Mouse (Mus musculus) cerebellum, adult 8-10 months (tissue): ENCODE measurements around the gene Ptpn23.
"Not testable (repeated sequence)": the region's sequence is repeated elsewhere in the genome, so short reads cannot be mapped to it uniquely, and the experiment has no call there.

Source experiments
- DNase-seq: peaks from one replicate; pipeline ENCODE4 v3.0.0; 2022

The Ptpn23 gene

DNA sequence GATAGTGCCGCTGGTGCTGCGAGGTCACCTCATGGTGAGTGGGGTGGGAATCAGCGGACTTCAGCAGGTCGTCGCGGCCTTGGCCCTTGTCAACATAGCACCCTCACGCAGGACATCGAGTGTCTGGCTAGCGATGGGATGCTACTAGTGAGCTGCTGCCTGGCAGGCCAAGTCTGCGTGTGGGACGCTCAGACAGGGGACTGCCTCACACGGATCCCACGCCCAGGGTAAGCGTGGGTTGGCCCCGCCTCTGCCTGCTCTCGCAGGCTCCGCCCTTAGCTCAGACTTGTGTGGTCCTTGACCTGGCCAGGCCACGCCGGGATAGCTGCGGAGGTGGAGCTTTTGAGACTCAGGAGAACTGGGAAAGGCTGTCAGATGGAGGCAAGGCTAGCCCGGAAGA is 27.4 kb downstream of the Ptpn23 start:
- no peak for DNase-seq

DNA sequence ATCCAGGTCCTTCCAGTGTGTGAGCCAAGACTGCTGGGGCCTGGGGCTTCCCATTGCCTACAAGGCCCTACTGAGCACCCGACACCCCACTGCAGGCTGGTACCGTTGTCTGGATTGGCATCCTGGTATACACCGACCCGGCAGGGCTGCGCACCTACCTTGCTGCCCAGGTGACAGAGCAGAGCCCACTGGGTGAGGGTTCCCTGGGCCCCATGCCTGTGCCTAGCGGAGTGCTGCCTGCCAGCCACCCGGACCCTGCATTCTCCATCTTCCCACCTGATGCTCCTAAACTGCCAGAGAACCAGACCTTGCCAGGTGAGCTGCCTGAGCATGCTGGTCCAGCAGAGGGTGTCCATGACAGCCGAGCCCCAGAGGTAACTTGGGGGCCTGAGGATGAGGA is 28.7 kb downstream of the Ptpn23 start:
- no peak for DNase-seq

GRCm38 (mm10) chr9:110377655-110378054 is 30.4 kb downstream of the Ptpn23 start:
- not testable (repeated sequence) for DNase-seq

- no peak for DNase-seq
Observed at GRCm38 (mm10) chr9:110375668-110376067, 32.3 kb downstream of the Ptpn23 start.

DNA sequence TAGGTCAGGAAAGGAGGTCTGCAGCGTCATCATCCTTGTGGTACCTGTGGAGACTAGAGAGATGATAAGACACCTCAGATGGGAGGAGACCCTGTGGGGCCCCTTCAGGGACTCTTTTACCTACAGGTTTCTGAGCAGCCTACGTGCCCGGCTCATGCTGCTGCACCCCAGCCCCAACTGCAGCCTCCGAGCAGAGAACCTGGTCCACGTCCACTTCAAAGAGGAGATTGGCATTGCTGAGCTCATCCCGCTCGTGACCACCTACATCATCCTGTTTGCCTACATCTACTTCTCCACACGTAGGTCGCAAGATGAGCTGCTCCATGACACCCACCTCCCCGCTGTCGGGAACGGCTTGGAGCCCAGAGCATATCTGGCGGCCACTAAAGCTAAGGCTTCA is 34.1 kb downstream of the Ptpn23 start:
- no peak for DNase-seq

DNA sequence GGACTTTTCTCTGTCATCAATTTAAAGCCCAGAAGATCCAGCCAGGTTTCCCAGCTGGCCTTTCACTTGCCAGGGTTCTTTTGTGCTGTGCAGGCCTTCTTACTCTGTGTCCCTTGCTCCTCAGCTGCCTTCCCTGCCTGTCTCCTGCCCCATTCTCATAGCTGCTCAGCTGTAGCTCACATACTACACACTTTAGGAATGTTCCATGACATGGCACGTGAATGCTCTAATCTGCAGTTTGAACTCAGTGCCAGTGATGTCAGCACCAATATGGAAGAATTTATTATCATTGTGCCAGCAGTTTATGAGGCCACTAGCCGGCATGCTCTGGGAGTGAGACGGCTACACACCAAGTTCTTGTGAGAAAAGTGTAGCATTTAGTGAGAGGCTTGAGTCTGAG is 38.2 kb downstream of the Ptpn23 start:
- no peak for DNase-seq

- no peak for DNase-seq
Observed at GRCm38 (mm10) chr9:110366746-110367145, 41.3 kb downstream of the Ptpn23 start.

DNA sequence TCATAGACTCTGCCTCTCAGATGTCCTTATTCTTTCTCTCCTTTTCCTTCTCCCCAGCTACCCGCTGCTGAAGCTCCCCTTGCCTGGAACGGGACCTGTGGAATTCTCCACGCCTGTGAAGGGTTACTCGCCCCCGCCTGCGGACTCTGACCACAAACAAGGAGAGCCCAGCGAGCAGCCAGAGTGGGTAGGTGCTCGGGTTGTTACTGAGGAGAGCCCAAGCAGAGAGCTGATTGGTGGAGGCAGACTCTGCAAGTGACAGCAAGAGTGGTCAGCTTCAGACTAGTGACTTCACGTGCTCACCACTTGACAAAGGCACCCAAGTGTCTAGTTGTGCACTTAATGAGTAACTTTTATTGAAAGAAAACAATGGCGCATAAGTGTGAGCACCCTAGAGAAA is 45.7 kb downstream of the Ptpn23 start:
- DNase-seq: no peak

DNA sequence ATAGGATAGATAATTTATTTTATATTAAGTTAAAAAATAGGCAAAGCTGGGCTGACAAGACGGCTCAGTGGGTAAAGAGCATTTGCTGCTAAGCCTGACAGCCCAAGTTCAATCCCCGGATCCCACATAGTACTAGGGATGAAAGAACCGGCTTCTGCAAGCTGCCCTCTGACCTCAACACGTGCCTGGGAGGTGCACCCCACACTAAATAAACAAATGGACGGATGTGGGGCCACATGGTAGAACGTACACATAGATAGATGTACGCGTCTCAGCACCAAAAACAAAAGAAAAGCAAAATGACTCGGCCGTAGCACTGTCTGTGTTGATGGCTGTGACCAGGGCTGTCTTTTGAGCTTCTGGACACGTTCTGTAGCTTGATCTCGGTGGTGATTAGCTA is 46.7 kb downstream of the Ptpn23 start:
- DNase-seq: no peak

GRCm38 (mm10) chr9:110358341-110358740 is 49.7 kb downstream of the Ptpn23 start:
- DNase-seq: no peak

- no peak for DNase-seq
Observed at GRCm38 (mm10) chr9:110351932-110352632, 55.9 kb downstream of the Ptpn23 start.

DNA sequence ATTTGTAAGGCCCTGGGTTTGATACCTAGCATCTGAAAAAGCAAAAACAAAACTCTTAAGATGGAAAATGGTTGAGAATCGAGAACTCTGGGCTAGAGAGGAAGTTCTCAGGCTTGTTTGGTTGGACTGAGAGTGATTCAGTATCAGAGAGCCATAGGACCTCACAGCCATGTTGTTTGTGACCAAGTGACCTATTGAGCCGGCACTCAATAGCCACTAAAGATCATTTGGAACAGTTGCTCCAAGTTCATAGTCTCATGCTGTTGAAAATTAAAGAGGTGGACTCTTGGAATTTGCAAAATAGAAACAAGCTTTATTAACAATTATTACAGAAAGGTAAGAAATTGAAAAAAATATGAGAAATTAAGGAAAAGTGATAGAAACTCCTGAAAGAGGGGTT is 56.7 kb downstream of the Ptpn23 start:
- DNase-seq: no peak

GRCm38 (mm10) chr9:110350612-110351011 is 57.4 kb downstream of the Ptpn23 start:
- no peak for DNase-seq

GRCm38 (mm10) chr9:110350188-110350587 is 57.8 kb downstream of the Ptpn23 start:
- no peak for DNase-seq

DNA sequence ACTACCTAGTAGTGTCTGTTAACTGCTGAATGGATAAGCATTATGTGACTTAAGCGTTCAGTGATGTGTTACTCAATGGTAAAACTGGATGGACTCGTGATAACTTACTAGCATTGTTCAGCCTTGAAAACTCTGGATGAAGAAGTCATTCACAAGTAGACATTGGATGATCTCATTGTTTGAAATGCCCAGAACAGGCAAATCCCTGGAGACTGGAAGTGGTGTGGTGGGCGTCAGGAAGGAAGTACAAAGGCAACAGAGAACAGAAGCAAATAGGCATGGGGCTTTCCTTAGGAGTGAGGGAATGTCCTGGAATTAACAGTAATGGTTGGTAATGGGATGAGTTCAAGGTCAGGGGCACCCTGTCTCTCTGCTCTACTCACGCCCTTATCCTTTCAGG is 59.1 kb downstream of the Ptpn23 start:
- DNase-seq: no peak

GRCm38 (mm10) chr9:110345057-110345739 is 62.8 kb downstream of the Ptpn23 start:
- no peak for DNase-seq

DNA sequence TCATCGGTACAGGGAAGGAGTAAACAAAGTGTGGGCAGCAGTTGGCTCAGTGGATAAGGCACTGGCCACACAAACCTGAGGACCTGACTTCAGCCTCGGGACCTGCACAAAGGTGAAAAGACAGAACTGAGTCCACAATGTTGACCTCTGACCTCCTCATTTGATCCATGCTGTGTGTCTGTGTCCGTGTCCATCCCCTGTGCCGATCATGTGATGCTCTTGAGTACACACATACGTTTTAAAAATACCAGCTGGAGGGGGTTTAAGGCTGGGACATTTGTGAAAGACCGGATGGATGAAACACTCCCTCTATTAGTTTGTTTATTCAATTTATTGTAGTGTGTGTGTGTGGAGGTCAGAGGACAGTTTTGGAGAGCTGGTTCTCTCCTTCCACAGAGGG is 64.2 kb downstream of the Ptpn23 start:
- no peak for DNase-seq

DNA sequence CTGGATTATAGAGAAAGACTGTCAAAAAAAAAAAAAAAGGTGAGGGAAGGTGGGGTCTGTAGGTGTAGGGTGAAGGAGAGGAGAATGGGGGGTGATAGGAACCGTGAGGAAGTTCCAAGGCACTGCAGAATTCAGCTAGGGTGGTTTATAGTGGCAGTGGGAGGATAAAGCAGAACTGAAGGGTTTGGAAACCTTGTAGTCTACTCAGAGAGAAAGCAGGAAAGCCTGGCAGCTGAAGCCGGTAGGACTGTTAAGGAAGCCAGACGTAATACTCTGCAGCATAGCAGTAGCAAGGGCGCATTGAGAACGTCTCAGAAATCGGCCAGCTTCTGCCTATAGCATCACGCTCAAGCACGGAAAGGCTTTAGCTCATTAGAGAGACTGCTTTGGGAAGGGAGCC is 66.0 kb downstream of the Ptpn23 start:
- DNase-seq: no peak

DNA sequence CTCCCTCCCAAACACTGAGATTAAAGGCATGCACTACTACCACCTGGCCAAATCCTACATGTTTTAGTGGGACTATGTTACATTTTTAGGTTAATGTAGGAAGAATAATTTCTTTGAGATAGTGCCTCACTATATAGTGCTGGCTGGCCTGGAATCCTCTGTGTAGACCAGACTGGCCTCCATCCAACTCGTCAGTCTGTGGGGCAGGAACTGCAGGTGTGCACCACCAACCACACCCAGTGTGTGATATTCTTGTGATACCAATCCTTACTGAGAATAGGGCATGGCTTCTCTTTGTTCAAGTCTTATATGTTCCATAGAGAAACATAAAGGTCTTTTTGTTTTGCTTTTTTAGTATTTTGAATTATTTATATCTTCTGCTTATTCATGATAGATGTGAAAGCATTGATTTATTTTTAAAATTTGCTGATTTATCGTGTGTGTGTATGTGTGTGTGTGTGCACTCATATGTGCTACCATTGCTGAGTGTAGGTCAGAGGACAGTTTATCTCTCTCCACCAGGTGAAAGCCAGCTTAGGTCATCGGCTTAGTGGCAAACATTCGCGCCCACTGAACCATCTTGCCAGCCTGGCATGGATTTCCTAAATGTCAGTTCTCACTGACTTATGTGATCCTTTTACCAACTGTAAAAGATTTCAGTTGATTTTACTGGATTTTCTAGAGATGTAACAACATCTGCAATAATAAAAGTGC is 67.8 kb downstream of the Ptpn23 start:
- no peak for DNase-seq
